Mouse (Mus musculus) inflammation-experienced regulatory T-cells, adult 6 months (primary cell): Measurements from ENCODE around the gene Atp6v1a. TPM values are rescaled to one million over a fixed set of nuclear protein-coding genes. Genes with fewer than 3 reads are reported as not detected.

Source experiments
- ATAC-seq: one replicate; pipeline ENCODE4 v1.8.0; 2017
- polyA plus RNA-seq, 3 experiments: library from polyadenylated mRNA; unstranded; fragments of 100-300 nt; shearing (Covaris generic); gene quantifications; one replicate each; pipeline ENCODE4 v1.2.1; 2017

The Atp6v1a gene
- polyA plus RNA-seq: 10 to 100 TPM; 31.2 to 43.0 (median 36.4) TPM

GRCm38 (mm10) chr16:44139536-44140185 lies at the start of gene Atp6v1a, which contains the start of gene Naa50:
Atp6v1a (minus strand) TSS chr16:44139705.
Naa50 (plus strand) TSS chr16:44139830.
- peak; percentile 59 for ATAC-seq

- ATAC-seq: no peak
Observed at GRCm38 (mm10) chr16:44188766-44189165, 49.3 kb upstream of the Atp6v1a start.

GRCm38 (mm10) chr16:44187172-44187571 lies 47.7 kb upstream of the Atp6v1a start:
- no peak for ATAC-seq

- no peak for ATAC-seq
Observed at GRCm38 (mm10) chr16:44184769-44185168, 45.3 kb upstream of the Atp6v1a start.

GRCm38 (mm10) chr16:44182597-44182996 lies 43.1 kb upstream of the Atp6v1a start:
- no peak for ATAC-seq

- ATAC-seq: no peak
Observed at GRCm38 (mm10) chr16:44178555-44178954, 39.0 kb upstream of the Atp6v1a start.

- no peak for ATAC-seq
Observed at GRCm38 (mm10) chr16:44176511-44176910, 37.0 kb upstream of the Atp6v1a start.

- no peak for ATAC-seq
Observed at GRCm38 (mm10) chr16:44175001-44175400, 35.5 kb upstream of the Atp6v1a start.

GRCm38 (mm10) chr16:44173966-44174530 lies 34.5 kb upstream of the Atp6v1a start:
- no peak for ATAC-seq

- peak; percentile 8 for ATAC-seq
Observed at GRCm38 (mm10) chr16:44173155-44173941, 33.8 kb upstream of the Atp6v1a start, which contains the start of gene Usf3. Usf3 (plus strand) TSS chr16:44173246.

- ATAC-seq: peak; percentile 97
Observed at GRCm38 (mm10) chr16:44172297-44173154, 33.0 kb upstream of the Atp6v1a start.

GRCm38 (mm10) chr16:44168990-44169389 lies 29.5 kb upstream of the Atp6v1a start:
- ATAC-seq: no peak

- no peak for ATAC-seq
Observed at GRCm38 (mm10) chr16:44165182-44165581, 25.7 kb upstream of the Atp6v1a start.

- no peak for ATAC-seq
Observed at GRCm38 (mm10) chr16:44163831-44164230, 24.3 kb upstream of the Atp6v1a start.

- no peak for ATAC-seq
Observed at GRCm38 (mm10) chr16:44159325-44159724, 19.8 kb upstream of the Atp6v1a start.

- ATAC-seq: no peak
Observed at GRCm38 (mm10) chr16:44154497-44155057, 15.1 kb upstream of the Atp6v1a start.

- peak; percentile 61 for ATAC-seq
Observed at GRCm38 (mm10) chr16:44149002-44149767, 9.7 kb upstream of the Atp6v1a start.

GRCm38 (mm10) chr16:44141483-44141882 lies 2.0 kb upstream of the Atp6v1a start:
- no peak for ATAC-seq

- ATAC-seq: peak; percentile 19
Observed at GRCm38 (mm10) chr16:44140186-44140787, 782 bp upstream of the Atp6v1a start.

- ATAC-seq: peak; percentile 83
Observed at GRCm38 (mm10) chr16:44138979-44139535, 448 bp downstream of the Atp6v1a start.
